Mouse (Mus musculus) c-Kit-negative CD71-positive TER-119-positive erythroid progenitor cells, embryonic 14.5 days (primary cell): ENCODE measurements at regions not wholly inside any gene's neighbourhood (a gene's known extent, or its start where the extent isn't known, plus 50 kb on each side); places are given as distances from the start of the nearest gene placed in this dataset.

Experiments used
- DNase-seq: peaks from one replicate; pipeline ENCODE4 v3.0.0-alpha.2; 2013; ENCODE audit warnings: low read depth, low spot score

DNA sequence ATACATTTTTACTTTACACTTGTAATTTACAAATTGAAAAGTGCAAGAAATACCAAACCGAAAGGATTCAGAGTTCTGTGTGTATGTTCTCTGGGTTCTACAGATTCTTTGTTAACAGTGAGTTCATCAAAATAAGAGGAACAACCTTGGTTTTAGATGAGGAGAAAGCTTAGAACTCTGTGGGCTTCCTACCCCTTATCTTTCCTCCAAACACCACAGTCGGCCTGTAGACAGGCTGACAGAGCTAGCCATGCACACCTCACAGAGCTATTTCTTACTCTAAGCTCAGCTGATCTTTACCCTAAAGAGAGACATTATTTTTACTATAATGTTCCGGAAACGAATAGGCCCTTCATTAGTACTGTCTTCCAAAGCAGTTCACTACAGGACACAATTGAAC, 67.7 kb upstream of the Zdhhc17 start:
- no peak for DNase-seq

- DNase-seq = no peak
These were observed 64.0 kb upstream of the Zdhhc17 start for GRCm38 (mm10) chr10:111073851-111074430.

DNA sequence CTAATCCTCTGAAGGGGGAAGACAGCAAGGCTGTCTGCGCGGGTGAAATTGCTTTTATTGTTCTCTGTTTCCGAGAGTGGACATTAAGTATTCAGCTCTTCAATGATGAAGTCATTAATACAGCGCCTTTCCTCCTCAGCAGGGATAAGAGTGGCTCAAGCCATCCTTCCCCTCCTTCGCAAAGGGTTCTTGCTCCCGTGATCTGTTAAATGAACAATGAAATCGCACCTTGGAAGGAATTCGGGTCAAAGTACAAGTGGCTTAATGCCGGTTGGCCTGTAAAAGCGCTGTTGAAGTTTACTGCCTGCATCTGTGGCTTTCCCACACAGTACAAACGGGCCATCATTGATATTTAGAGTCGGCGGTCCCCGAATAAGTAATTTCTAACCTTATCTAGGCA, 63.3 kb upstream of the Zdhhc17 start:
- DNase-seq = no peak

GRCm38 (mm10) chr10:111072554-111072909, 62.6 kb upstream of the Zdhhc17 start:
- no peak for DNase-seq

DNA sequence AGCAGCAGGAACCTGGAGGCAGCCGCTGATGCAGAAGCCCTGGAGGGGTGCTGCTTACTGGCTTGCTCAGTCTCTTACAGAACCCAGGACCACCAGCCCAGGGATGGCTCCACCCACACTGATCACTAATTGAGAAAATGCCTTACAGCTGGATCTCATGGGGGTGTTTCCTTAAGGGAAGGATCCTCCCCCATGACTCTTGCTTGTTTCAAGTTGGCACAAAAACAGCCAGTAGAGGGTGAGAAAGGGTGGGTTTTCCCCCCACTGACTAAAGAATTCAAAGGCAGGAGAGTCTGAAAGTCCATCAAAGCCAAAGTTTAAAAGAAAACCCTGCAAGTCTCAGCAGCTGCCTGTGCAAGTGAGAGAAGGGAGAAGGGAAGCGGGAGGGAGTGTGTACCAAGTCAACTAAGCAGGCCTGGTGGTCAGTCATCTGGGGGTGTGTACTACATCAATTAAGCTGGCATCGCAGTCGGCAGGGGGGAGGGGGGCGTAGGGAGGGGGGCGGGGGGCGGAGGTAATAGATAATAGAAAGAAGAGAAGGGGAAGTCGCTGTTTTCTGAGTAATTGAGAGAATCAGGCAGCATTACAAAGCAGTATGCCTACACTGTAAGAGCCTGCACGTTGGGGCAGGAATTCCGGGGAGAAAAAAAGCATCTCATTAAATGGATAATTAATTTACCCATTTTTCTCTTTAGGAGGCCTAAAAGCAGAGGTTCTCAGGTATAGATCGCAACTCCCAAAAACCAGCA, 62.0 kb upstream of the Zdhhc17 start:
- DNase-seq = no peak

GRCm38 (mm10) chr10:111066146-111066545, 56.2 kb upstream of the Zdhhc17 start:
- no peak for DNase-seq

- DNase-seq = no peak
These were observed 50.7 kb upstream of the Zdhhc17 start for GRCm38 (mm10) chr10:111060626-111061025.
